Mouse (Mus musculus) heart, embryonic 10.5 days (tissue): ENCODE results near the gene Enc1. TPM values are rescaled to one million over a fixed set of nuclear protein-coding genes. Genes with fewer than 3 reads are reported as not detected.

Experiments used
- DNase-seq: peaks from one replicate; pipeline ENCODE4 v3.0.0-alpha.2; 2017; ENCODE audit warnings: low spot score
- H3K27ac ChIP-seq: fragments of 300-500 bp; sonication (generic); 2 replicates; pipeline ENCODE4 v1.5.1; 2016; ENCODE audit warnings: mild to moderate bottlenecking
- H3K27me3 ChIP-seq: fragments of 300-500 bp; sonication (generic); 2 replicates; pipeline ENCODE4 v1.6.1; 2016; ENCODE audit warnings: mild to moderate bottlenecking; ENCODE audit not compliant: poor library complexity, insufficient read depth, severe bottlenecking
- H3K36me3 ChIP-seq: fragments of 300-500 bp; sonication (generic); 2 replicates; pipeline ENCODE4 v1.6.1; 2016; ENCODE audit warnings: mild to moderate bottlenecking, moderate library complexity
- H3K4me1 ChIP-seq: fragments of 300-500 bp; sonication (generic); 2 replicates; pipeline ENCODE4 v1.6.1; 2016; ENCODE audit warnings: mild to moderate bottlenecking
- H3K4me3 ChIP-seq: fragments of 300-500 bp; sonication (generic); 2 replicates; pipeline ENCODE4 v1.5.1; 2016; ENCODE audit warnings: mild to moderate bottlenecking, moderate library complexity
- H3K9me3 ChIP-seq: fragments of 300-500 bp; sonication (generic); 2 replicates; pipeline ENCODE4 v1.6.1; 2016; ENCODE audit warnings: mild to moderate bottlenecking, moderate library complexity
- WGBS: fragments of 180-500 bp; shearing (Covaris S2); methylation state at CpG from one replicate; pipeline ENCODE4 v1.1.7; 2016; 5-methylcytosine and 5-hydroxymethylcytosine counted together
- polyA plus RNA-seq: library from polyadenylated mRNA; unstranded; fragments of >200 nt; fragmentation: Nextera tagmentation; extraction: Ambion mirVana; gene quantifications from 2 replicates; pipeline ENCODE4 v1.2.1, GENCODE M21; 2016

Enc1 gene
- 3.9 and 4.2 TPM in 2 replicates for polyA plus RNA-seq

- DNase-seq = peak; percentile 95
- Histone ChIP-seq H3K9me3 (no peaks in the 10 kb centered on the region), H3K27me3 (0 out of 2 replicates have a peak, but pooled peaks cover 6% of the 10 kb centered on the region), H3K27ac (peak within 1 kb of the TSS; percentile 97), H3K36me3 (peaks cover 14% of the 10 kb centered on the region), H3K4me3 (peak within 1 kb of the TSS; percentile 89), H3K4me1 (peaks cover 51% of the 10 kb centered on the region)
- WGBS = under 1% methylated on average over 87 of the region's 89 CpGs
These were observed at the start of gene Enc1 for GRCm38 (mm10) chr13:97240965-97241786. Gene Enc1, plus strand, starts transcription at chr13:97241105.

DNA sequence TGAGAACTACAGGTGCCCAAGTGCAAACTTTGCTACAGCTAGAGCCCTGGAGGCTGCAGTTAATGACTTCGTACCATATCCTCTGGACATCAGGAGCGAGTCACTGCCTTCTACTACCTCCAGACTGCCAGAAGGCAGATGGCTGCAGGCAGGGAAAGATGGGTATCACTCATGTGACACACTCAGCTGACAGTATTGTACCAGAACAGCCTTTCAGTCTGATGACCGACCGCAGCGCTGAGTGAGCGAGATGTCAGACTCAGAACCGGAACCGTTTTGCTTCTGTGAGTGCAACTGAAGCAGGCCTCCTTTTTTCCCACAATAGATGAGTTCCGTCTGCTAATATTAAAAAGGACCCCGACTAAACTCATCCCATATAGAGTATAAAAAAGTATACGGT lies 48.3 kb upstream of the Enc1 start:
- 0 out of 2 replicates have a peak, but pooled peaks cover 2% of the 10 kb centered on the region for H3K36me3 ChIP-seq
- DNase-seq = no peak
- no peaks in the 10 kb centered on the region for H3K9me3 ChIP-seq
- H3K27ac ChIP-seq = no peak overlapping the region
- H3K27me3 ChIP-seq = no peaks in the 10 kb centered on the region; the same call in 1 of the 2 replicates
- WGBS = 86% methylated on average over 11 of the region's 11 CpGs
- no peak overlapping the region for H3K4me3 ChIP-seq
- peaks cover 7% of the 10 kb centered on the region; the same call in 1 of the 2 replicates for H3K4me1 ChIP-seq

- Histone ChIP-seq H3K4me3 (no peak overlapping the region), H3K4me1 (peaks cover 12% of the 10 kb centered on the region; the same call in 1 of the 2 replicates), H3K9me3 (no peaks in the 10 kb centered on the region), H3K27me3 (no peaks in the 10 kb centered on the region; the same call in 1 of the 2 replicates), H3K27ac (no peak overlapping the region), H3K36me3 (0 out of 2 replicates have a peak, but pooled peaks cover 2% of the 10 kb centered on the region)
- DNase-seq = no peak
- 73% methylated on average over 7 of the region's 7 CpGs for WGBS
These were observed 47.5 kb upstream of the Enc1 start for GRCm38 (mm10) chr13:97193420-97193819.

DNA sequence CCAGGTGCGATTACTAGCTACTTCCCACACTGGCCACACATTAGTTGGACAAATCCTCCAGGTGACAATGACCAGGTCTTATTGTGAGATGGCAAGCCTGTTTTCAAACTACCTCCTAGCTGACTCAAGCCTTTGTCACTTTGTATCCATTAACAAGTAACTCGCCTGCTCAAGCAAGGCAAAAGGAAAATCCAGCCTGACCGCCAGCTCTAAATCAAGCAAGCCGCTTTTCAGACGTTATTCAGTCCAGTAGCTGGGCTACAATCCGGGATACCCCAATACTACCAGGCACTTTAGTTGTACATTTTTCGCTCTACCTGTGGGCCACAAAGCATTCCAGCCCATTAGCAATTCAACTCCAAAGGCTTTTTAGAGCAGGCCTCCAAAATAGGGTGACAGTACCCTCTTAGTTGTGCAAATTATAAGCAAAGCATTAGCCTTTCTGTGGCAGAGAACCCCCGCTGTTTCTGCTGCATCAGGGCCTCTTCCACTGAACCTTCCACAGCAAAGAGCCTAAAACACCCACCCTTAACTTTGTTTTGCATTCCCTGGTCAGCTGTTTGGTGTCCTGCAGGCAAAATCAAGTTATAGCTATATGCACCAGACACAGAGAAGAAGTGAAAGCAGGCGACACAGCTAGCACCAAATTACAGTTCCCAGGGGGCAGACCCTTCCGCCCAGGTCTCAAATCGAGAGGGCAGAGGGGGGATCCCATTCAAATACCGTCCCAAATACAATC lies 44.5 kb upstream of the Enc1 start:
- no peak for DNase-seq
- Histone ChIP-seq H3K27ac (no peak overlapping the region), H3K9me3 (no peaks in the 10 kb centered on the region), H3K27me3 (no peaks in the 10 kb centered on the region; the same call in 1 of the 2 replicates), H3K4me1 (peaks cover 12% of the 10 kb centered on the region; the same call in 1 of the 2 replicates), H3K36me3 (no peaks in the 10 kb centered on the region), H3K4me3 (no peak overlapping the region)
- 69% methylated on average over 12 of the region's 12 CpGs for WGBS

GRCm38 (mm10) chr13:97196925-97197218 lies 44.0 kb upstream of the Enc1 start:
- H3K4me3 ChIP-seq = no peak overlapping the region
- peaks cover 12% of the 10 kb centered on the region; the same call in 1 of the 2 replicates for H3K4me1 ChIP-seq
- H3K27ac ChIP-seq = no peak overlapping the region
- H3K9me3 ChIP-seq = no peaks in the 10 kb centered on the region
- WGBS = 89% methylated on average over 2 of the region's 2 CpGs
- no peak for DNase-seq
- no peaks in the 10 kb centered on the region; the same call in 1 of the 2 replicates for H3K27me3 ChIP-seq
- H3K36me3 ChIP-seq = no peaks in the 10 kb centered on the region

GRCm38 (mm10) chr13:97197932-97198562 lies 42.9 kb upstream of the Enc1 start, which contains the start of gene Hexb:
Gene Hexb, minus strand, starts transcription at chr13:97198357.
- peaks cover 12% of the 10 kb centered on the region; the same call in 1 of the 2 replicates for H3K4me1 ChIP-seq
- no peaks in the 10 kb centered on the region; the same call in 1 of the 2 replicates for H3K27me3 ChIP-seq
- under 1% methylated on average over 45 of the region's 45 CpGs for WGBS
- no peaks in the 10 kb centered on the region for H3K36me3 ChIP-seq
- peak; percentile 95 for DNase-seq
- no peaks in the 10 kb centered on the region for H3K9me3 ChIP-seq
- peak within 1 kb of the TSS; percentile 84 for H3K4me3 ChIP-seq
- peak within 1 kb of the TSS; percentile 89 for H3K27ac ChIP-seq

DNA sequence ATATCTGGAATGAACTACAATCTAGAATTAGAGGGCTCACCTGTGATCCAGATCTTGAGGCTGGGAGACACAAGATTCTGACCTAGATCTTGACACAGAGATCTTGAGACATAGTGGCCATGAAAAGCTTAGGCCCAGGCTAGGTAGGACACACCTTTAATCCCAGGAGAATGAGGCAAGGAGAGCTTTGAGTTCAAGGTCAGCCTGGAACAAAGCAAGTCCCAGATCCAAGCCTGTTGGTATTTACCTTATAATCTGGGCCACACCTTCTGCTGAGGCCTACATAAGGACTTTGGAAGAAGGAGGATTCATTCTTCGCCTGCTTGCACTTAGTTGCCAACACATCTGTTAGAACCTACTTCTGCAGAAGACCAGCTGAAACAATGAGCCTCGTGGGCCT lies 41.8 kb upstream of the Enc1 start:
- H3K9me3 ChIP-seq = no peaks in the 10 kb centered on the region
- no peak overlapping the region for H3K4me3 ChIP-seq
- DNase-seq = no peak
- H3K4me1 ChIP-seq = peaks cover 12% of the 10 kb centered on the region; the same call in 1 of the 2 replicates
- H3K36me3 ChIP-seq = no peaks in the 10 kb centered on the region
- WGBS = 76% methylated on average over 2 of the region's 2 CpGs
- H3K27me3 ChIP-seq = no peaks in the 10 kb centered on the region; the same call in 1 of the 2 replicates
- no peak overlapping the region for H3K27ac ChIP-seq

DNA sequence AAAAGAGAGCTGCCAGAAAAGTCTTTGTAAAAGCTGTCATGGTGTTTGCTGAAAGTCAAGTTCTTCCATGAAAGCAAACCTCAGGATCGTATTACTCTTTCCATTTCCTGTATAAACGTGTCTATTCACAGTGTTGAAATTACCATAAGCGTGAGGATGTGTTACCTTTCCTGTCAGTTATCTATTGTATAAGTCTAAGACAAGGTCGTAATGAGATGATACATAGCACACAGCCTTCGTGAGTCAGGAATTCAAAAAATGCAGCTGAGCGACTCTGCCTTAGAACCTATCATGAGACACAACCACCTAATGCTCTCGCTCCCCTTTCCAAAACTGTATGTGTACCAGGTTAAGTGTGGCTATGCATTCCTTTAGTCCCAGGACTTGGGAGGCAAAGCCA lies 39.8 kb upstream of the Enc1 start:
- Histone ChIP-seq H3K4me1 (peaks cover 16% of the 10 kb centered on the region; the same call in 1 of the 2 replicates), H3K9me3 (no peaks in the 10 kb centered on the region), H3K27me3 (no peaks in the 10 kb centered on the region; the same call in 1 of the 2 replicates), H3K36me3 (no peaks in the 10 kb centered on the region), H3K4me3 (no peak overlapping the region), H3K27ac (no peak overlapping the region)
- DNase-seq = no peak
- WGBS = 57% methylated on average over 7 of the region's 7 CpGs

GRCm38 (mm10) chr13:97201896-97202295 lies 39.0 kb upstream of the Enc1 start:
- Histone ChIP-seq H3K27ac (no peak overlapping the region), H3K27me3 (no peaks in the 10 kb centered on the region; the same call in 1 of the 2 replicates), H3K4me3 (no peak overlapping the region), H3K9me3 (no peaks in the 10 kb centered on the region), H3K36me3 (no peaks in the 10 kb centered on the region), H3K4me1 (peaks cover 16% of the 10 kb centered on the region; the same call in 1 of the 2 replicates)
- WGBS = 75% methylated on average over 4 of the region's 4 CpGs
- DNase-seq = no peak

- H3K36me3 ChIP-seq = no peaks in the 10 kb centered on the region
- H3K4me3 ChIP-seq = peak overlapping the region; percentile 56
- H3K4me1 ChIP-seq = peaks cover 9% of the 10 kb centered on the region; the same call in 1 of the 2 replicates
- DNase-seq = peak; percentile 88
- WGBS = 14% methylated on average over 18 of the region's 18 CpGs
- peak overlapping the region; percentile 71 for H3K27ac ChIP-seq
- no peaks in the 10 kb centered on the region for H3K27me3 ChIP-seq
- no peaks in the 10 kb centered on the region for H3K9me3 ChIP-seq
These were observed 35.7 kb upstream of the Enc1 start for GRCm38 (mm10) chr13:97205052-97205701.

DNA sequence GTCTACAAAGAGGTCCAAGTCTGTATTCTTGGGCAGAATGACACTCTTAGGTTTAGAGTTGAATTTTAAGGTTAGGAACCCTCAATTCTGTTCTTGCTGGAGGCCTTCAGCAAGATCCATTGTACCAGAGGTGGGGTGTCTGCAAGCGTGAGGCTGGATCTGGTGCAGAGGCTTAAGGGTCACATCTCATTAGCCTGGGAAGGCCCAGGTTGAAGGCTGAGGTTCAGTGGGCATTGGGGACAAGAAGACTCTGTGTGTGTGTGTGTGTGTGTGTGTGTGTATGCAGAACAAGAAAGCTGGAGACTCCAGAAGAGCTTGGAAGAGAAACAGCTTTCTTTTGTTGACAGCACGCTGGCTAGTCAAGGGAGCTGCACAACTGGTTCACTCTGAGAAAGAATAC lies 34.9 kb upstream of the Enc1 start:
- Histone ChIP-seq H3K27me3 (no peaks in the 10 kb centered on the region), H3K4me1 (peaks cover 9% of the 10 kb centered on the region; the same call in 1 of the 2 replicates), H3K9me3 (no peaks in the 10 kb centered on the region), H3K27ac (no peak overlapping the region), H3K4me3 (no peak overlapping the region), H3K36me3 (no peaks in the 10 kb centered on the region)
- 86% methylated on average over 2 of the region's 2 CpGs for WGBS
- DNase-seq = no peak

- DNase-seq = no peak
- 75% methylated on average over 7 of the region's 7 CpGs for WGBS
- no peak overlapping the region for H3K4me3 ChIP-seq
- no peaks in the 10 kb centered on the region for H3K36me3 ChIP-seq
- no peaks in the 10 kb centered on the region for H3K27me3 ChIP-seq
- no peaks in the 10 kb centered on the region for H3K9me3 ChIP-seq
- peaks cover 9% of the 10 kb centered on the region; the same call in 1 of the 2 replicates for H3K4me1 ChIP-seq
- H3K27ac ChIP-seq = no peak overlapping the region
These were observed 33.3 kb upstream of the Enc1 start for GRCm38 (mm10) chr13:97207472-97208111.
